Mouse (Mus musculus) retina, postnatal 1 day (tissue): ENCODE results near the gene Dedd.
A peak's percentile ranks its signal among the peaks of the same experiment; 100 is the strongest.

Experiments
- DNase-seq: peaks from one replicate; pipeline ENCODE4 v3.0.0-alpha.2; 2012

Dedd gene

DNA sequence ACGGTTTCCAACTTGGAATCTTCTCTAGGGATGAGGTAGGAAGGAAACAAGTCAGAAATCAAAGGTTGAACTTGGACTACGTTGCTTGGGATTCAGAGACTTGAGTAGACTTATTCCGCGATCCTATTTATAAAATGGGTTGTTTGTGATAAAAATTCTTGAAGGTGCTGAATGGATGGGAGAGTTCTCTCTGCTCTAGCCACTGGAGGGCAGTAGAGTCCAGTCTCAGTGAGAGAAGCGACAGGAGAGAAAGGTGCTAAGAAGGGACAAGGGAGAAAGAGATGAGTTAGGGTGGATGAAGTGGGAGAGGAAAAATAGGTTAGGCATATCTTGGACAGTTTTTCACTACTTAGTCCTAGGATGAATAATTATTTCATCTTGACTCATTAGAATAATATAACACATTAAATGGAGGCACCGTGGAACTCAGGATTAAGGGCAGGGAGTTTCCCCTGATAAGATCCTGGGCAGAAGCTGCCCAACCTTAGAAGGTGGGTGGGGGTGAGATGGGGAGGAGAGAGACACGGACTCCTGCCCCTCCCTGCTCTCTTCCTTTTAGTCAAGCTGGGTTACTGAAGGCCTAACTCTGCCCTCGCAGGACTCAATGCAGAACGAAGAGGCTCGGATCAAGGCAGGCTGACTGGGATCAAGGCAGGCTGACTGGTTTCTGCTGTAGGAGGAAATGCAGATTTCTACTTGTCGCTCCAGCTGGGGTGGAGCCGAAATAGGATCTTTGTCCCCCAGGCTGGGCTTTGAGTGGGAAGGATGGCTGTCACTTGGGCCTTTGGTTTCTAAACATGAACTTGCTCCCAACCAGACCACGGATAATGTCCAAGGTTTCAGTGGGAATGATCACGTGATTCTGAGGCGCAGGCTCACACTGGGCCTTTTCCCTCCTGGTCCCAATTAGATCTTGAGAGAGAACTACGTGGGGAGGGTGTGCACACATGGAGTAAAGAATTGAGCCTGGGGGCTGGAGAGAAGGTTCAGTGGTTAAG is 32.5 kb downstream of the Dedd start:
- DNase-seq: peak; percentile 90

DNA sequence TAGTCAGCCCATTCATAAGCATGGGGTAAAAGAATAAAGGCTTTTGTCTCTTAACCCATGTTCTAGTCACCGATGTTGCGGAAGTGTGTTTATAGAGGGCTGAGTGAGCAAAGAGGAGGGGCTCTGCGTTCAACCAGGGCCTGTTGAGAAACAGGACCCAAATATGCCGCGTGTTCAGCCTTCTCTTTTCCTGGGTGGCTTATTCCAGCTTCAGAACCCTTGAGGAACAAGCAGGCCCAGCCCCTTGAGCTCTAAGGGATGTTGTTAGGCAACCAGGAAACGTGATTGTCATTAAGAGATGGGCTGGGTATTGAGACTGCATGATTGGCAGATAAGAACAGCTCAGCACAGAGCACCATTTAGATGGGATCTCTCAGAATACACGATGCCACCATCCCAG is 37.0 kb downstream of the Dedd start:
- DNase-seq: no peak

DNA sequence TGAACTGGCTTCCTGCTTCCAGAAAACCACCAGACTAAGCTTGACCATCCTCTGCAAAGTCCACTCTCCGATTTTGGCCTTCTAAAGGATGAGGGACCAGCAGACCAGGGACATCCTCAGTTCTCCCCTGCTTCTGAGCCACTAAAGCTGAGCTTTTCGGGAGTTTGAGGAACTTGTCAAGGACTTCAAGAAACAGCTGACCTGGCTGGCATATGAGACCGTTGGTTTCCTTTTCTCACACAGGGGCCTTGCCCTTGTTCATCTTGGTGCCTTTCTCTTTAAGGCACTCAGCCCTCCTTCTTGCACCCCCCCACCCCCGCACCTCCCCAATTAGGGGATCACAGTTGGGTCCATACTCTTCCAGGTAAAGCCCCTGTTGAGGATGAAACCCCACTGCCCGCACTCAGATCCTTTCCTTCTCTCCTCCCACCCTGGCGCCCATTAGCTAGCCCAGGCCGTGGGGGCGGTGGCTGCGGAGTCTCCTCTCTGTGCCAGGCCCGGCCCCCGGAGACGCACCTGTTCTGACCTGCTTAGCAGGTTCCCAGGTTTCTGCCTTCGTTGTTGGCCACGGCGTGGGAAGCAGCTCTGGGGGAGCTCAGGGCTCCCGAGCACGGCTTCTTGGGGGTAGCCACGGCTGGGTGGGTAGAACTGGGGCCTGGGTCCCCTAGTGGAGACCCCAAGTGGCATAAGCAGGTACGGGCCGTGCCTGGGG is 41.1 kb downstream of the Dedd start, which contains the start of gene Nectin4:
Gene Nectin4, plus strand, starts transcription at position 255 of the 712 bp plus-strand sequence.
- DNase-seq: no peak

DNA sequence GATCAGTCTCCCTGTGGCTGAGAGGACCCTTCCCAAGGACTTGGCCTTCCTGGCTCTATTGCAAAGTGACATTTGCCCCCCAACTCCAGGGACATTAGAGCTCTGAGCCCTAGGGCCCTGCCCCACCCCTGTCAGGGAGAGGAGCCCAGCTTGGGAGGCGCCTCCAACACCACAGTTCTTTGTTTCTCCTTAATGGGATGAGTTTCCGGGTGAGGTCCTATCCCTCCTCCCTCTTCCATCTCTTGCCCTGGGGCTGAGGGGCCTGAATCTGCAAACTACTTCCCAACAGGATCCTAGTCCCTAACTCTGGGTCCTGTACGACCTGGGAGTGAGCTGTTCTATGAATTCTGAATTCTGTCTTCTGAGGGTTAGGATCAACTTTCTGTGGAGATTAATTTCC is 43.9 kb downstream of the Dedd start:
- DNase-seq: no peak

DNA sequence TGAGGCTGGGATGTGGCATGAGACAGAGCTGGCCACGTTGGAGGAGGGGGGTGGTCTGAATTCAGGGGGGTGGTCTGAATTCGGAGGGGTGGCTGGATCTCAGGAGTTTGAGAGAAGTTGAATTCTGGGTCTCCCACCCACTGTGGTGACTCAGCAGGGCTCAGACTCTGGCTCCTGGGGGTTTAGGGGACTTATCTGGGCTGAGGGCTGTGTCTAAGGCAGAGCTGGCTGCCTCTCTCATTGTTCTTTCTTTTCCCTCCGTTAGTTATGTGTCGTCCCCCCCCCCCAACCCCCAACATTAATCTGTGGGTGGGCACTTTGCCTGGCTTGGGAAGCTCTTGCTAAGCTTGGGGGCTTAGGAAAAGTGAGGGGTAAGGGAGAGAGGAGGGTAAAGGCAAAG is 45.0 kb downstream of the Dedd start:
- peak; percentile 42 for DNase-seq

DNA sequence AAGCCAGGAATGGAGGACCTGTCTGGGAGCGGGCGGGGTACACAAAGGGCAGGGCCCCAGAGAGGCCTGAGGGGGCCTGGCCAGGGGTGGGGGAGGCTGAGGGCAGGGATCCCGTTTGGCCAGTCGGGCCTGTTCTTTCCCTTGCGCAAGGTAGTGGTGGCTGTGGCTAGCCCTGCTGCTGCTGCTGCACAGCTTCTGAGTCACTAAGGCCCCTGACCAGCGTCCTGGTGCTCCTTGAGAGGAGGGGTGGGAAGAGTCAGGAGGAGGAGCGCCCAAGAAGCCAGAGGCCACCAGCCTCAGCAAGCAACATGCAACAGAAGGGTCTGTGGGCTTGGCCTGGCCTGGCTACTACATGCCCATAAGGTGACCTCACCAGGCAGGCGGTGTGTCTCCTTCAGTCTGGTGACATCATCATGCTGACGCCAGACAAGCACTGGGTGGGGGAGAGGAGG is 46.7 kb downstream of the Dedd start:
- DNase-seq: no peak

DNA sequence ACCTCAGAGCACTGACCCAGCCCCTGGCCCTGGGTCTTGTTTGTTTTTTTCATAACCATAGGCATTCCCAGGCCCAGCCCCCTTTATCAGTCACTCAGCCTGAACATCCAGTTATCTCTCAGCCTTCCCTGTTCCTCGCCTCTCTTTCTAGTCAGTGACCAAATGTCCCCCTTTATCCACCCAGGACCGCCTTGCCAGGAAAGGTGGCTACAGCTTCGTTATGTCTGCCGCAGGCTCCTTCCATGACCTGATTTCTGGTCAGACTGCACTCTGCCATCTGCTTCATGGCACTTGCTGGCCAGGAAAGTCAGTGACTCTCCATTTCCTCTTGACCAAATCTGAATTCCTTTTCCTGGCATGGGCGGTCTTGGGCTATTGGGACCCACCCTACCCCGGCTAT is 49.4 kb downstream of the Dedd start:
- no peak for DNase-seq

DNA sequence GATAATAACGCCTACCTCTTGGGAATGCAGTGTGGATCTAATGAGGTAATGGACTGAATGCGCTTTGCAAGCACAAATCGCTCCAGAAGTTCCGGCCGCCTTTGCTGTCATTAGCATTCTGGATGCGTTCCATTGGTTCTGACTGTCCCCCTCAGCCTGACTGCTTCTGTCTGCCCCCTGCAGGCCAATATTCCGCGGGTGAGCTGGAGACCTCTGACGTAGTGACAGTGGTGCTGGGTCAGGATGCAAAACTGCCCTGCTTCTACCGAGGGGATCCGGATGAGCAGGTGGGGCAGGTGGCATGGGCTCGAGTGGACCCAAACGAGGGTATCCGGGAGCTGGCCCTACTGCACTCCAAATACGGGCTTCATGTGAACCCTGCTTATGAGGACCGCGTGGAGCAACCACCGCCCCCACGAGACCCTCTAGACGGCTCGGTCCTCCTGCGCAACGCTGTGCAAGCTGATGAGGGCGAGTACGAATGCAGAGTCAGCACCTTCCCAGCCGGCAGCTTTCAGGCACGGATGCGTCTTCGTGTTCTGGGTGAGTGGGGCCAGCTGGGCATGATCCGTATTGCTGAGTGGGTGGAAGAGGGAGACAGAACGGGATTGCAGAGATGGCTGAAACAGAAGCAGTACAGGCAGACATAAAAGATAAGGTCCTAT is 51.1 kb downstream of the Dedd start:
- peak; percentile 89 for DNase-seq

DNA sequence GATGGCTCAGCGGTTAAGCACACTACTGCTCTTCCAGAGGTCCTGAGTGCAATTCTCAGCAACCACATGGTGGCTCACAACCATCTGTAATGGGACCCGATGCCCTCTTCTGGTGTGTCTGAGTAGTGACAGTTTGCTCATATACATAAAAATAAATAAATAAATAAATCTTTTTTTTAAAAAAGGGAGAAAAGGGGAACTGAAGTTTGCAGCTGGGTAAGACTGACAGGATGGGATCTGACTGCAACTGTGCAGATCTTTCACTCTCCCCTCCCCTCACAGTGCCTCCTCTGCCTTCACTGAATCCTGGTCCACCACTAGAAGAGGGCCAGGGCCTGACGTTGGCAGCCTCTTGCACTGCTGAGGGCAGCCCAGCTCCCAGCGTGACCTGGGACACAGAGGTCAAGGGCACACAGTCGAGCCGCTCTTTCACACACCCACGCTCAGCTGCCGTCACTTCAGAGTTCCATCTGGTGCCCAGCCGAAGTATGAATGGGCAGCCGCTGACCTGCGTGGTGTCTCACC is 53.2 kb downstream of the Dedd start:
- no peak for DNase-seq

DNA sequence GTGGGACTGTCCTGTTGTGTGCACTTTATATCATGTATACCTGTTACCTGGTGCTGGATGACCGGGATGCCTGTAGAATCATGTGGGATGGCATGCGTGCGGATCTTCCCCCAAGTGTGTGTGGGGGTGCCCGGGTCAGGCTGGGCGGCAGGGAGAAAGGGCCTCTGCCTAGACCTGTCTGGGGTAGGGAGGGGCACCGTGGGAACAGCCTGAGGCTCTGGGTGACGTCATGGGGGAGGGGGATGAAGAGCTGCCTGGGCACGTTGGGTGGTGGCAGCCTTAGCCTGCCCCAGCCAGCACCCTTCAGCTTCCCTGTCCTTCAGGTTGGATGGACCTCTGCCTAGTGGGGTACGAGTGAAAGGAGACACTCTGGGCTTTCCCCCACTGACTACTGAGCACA is 55.4 kb downstream of the Dedd start:
- no peak for DNase-seq

DNA sequence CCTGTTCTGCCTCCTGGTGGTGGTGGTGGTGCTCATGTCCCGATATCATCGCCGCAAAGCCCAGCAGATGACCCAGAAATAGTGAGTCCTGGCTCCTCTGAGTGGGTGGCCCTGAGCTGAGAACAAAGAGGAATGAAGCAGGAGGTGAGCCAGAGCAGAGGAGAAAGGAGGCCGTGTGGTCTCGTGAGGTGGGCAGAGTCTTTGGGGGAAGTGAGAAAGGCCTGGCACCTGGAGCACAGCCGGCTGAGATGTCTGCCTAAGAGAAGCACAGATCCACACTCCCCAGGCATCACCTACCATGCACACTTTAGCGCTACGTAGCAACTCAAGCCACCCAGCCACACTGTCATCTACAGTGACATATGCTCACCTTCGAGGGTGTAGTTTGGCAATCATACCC is 56.2 kb downstream of the Dedd start:
- peak; percentile 43 for DNase-seq

DNA sequence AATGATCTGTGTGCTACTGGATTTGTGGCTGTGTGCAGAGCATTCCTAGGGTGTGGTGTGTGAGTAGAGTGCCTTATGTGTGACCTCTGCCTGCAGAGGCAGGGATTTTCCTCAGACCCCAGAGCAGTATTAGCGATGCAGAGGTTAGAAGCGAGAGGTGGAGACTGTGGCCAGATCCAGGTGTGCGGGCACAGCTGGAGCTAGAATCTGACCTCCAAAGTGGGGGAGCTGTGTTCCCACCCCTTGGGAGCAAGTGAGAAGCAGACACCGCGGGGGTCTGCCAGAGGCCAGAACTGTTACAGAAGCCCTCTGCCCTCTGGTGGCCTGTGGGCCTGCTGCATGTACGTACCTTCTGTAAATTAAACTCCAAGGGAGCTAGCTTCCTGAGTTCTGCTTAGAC is 58.2 kb downstream of the Dedd start:
- peak; percentile 50 for DNase-seq

DNA sequence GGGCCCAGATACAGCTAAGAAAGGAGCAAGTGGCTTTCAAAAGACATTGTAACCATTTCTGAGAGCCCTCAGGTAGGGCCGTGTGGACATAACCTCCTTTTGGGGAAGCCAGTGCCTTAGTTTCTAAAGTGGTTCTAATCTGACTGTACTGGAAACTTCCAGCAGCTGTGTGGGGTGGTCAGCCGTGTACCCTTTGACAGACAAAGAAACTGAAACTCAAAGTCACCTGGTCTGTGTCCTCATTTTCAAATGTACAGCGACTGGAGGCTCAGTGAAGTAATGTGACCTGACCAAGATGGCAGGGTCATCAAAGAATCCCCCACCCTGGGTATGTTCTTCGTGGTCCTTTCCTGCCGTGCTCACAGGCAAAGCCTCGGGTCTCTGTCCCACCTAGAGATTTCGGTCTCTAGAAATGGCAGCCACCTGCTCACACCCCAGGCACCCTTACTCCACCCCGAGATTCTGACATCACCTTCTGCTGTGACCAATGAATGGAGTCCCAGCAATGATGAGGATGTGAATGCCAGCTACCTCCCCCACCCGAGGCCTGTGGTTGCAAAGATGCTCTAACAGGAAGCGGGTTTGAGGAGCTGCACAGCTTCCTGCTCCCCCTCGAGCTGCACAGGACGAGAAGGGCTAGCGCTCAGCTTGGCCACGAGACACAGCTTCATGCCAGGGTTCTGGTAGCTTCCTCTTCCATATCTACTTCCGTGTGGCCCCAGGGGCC is 59.6 kb downstream of the Dedd start, which contains the start of gene Arhgap30:
Gene Arhgap30, plus strand, starts transcription at position 579 of the 727 bp plus-strand sequence.
- DNase-seq: no peak

DNA sequence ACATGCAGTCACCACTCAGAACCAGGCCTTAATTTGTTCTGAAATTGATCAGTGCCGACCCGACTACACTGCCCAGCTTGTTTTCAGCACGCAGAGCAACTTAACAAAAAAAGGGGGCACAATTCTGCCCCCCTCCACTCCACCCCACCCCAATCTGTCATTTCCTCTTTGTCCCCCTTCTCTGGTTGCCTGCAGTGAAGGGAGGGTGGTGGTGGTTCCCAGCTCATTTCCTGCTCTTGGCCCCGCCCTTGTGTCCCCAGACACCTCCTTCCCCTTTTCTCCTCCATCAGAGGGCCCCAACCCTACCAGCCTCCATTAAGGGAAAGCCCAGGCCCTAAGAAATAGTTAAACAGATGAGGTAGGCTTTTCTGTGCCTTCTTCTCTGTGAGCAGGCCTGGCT is 61.2 kb downstream of the Dedd start:
- DNase-seq: no peak
